Mouse (Mus musculus) cerebellum, postnatal 10 days (tissue): Measurements from ENCODE around the gene Gpha2.

Experiments
- DNase-seq, 2 experiments: peaks; one replicate each; pipeline ENCODE4 v3.0.0; 2021; ENCODE audit warnings: mixed read lengths in 2 of 2

Gpha2 gene

DNA sequence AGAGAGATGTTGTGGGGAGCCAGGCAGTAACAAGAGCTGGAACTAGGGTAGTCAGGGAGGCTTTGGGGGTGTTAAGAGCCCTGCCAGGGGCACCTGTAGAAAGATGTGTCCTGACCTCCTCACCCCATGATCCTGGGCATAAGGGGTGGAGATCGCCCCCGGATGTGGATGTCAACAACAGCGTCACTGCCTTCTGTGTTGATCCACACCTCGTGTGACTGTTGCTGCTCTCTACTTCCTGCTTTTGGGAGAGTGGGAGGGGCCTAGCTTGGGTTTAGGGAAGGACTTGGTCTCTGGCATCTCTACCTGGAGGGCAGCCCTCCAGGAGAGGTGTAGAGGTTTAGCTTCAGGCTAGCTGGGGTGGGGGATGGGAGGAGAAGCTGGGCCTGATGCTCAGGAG is 16.1 kb downstream of the Gpha2 start:
- peak; percentile 66 to 68 for DNase-seq

- DNase-seq = no peak
Measured at GRCm38 (mm10) chr19:6243226-6243625, 17.0 kb downstream of the Gpha2 start.

- no peak for DNase-seq
Measured at GRCm38 (mm10) chr19:6245806-6246205, 19.6 kb downstream of the Gpha2 start.

DNA sequence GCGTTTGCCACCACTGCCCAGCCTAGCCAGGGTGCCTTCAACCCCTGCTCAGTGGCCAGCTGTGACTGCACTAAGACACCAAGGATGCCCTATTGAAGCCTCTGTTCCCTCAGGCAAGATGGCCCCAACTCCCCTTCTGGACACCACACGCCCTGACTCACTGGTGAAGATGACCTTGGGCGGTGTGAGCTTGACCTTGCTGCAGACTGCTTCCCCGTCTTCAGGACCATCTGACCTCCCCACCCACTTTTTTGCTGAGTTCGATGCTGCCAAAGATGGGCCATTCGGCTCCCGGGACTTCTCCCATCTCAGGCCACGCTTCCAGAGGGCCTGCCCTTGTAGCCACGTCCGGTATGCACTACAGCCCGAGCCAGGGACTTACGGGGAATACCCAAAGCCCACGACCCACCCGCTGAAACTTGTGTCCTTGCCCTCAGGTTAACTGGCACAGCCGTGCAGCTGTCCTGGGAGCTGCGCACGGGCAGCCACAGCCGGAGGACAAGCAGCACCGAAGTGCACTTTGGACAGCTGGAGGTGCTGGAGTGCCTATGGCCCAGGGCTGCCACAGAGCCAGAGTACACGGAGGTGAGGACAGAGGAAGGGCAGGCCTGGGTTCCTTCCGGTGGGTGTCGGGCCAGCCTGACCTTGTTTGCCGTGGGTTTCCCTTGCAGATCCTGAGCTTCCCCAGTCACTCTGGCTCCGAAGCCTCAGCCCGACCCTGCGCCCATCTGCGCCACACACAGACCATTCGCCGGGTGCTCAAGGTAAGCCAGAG is 21.5 kb downstream of the Gpha2 start:
- DNase-seq = no peak

GRCm38 (mm10) chr19:6253021-6253420 is 26.8 kb downstream of the Gpha2 start:
- no peak for DNase-seq

GRCm38 (mm10) chr19:6260428-6260827 is 34.2 kb downstream of the Gpha2 start:
- DNase-seq = peak; percentile 78 to 83

DNA sequence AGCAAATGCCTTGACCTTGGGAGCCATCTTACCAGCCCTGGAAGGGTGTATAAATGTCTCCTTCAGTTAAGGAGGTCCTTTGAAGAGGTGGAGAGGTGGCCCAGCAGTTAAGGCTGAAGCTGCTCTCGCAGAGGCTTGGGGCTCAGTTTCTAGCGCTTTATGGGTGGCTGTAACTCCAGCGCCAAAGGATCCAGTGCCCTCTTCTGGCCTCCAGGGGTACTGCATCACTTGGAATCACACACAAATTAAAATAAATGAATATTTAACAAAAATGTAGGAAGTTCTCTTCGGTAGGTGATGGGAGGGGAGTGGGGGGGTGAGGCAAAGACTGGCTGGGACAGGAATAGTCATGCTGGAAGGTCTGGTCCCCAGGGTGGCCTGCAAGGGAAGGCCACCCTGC is 34.8 kb downstream of the Gpha2 start:
- DNase-seq = peak in 1 of 2 experiments; percentile 45

DNA sequence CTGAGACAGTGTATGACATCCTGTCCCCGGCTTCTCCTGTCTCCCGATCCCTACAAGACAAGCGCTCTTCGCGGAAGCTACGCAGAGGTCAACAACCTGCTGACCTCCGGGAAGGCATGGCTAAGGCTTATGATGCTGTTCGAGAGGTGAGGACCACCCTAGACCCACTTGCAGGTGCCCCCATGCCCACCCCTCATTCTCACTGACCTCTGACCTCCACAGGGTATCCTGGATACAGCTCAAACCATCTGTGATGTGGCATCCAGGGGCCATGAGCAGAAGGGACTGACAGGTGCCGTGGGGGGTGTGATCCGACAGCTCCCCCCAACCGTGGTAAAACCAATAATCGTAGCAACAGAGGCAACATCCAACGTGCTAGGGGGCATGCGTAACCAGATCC is 35.2 kb downstream of the Gpha2 start:
- DNase-seq = no peak

GRCm38 (mm10) chr19:6262222-6262621 is 36.0 kb downstream of the Gpha2 start:
- peak; percentile 90 to 94 for DNase-seq

DNA sequence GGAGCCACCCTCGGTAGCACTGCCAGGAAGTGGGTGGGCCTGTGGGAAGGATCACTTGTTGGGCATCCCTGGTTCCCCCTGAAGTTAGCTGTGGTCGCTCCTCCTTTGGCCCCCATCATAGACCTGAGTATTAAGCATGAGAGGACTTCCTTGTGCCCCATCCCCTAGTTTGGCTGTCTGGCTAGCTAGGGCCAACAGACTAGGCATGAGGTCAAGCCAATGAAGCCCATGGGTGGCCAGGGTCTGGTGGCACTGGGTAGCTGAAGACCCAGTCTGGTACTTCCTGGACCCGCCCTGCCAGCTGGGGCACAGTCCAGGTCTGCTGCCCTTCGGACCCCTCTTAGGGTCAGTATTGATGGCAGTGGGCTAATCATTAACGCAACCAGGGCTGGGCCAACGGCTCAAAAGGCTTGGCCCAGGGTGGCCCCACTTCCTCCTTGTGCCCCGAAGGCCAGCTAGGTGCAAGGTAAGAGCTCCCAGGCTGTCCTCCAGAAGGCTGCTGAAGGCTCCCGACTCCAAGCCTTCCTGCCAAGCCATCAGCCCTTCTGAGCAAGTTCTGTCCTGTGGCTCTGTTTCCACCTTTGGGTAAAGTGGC is 36.8 kb downstream of the Gpha2 start:
- DNase-seq = peak in 1 of 2 experiments; percentile 36

DNA sequence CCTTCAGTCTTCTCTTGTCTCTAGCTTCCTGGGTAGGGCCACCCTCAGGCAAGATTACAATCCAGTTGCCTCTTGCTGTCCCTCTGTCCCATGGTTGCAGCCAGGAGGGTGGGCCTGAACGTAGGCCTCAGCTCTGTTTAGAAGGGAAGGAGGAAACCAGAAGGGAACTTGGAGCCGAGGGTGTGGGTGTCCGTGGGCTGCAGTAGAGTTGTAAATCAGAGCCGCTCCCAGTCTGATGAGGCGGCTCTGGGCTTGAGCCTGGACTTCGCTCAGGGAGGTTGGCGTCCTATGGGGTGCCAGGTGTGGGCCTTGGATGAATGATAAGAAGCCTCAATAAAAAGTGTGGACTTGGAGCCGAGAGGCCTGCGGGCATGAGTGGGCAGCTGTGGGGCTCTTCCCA is 38.0 kb downstream of the Gpha2 start:
- DNase-seq = peak; percentile 37 to 44

DNA sequence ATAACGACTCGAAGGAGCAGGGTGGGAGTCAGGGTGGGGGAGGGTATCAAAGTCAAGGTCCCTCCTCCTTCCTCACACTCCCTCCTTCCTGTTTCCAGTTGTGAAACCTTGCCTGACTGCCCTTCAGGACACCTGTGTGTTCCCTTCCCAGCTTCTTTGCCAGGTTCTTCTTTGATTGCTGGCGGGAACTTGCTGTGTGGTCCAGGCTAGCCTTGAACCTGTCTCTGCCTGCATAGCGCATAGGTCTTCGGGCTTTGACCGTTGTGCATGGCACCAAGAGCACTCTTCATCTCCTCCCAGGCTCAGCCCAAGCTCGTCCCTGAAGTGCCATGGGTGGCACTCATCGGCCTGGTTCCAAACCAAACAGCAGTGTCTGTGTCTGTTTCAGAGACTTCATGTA is 38.8 kb downstream of the Gpha2 start:
- DNase-seq = peak in 1 of 2 experiments; percentile 28

GRCm38 (mm10) chr19:6265727-6266182 is 39.6 kb downstream of the Gpha2 start:
- peak; percentile 72 to 79 for DNase-seq

- DNase-seq = peak; percentile 95 to 97
Measured at GRCm38 (mm10) chr19:6267306-6268169, 41.4 kb downstream of the Gpha2 start.

GRCm38 (mm10) chr19:6268170-6268528 is 42.0 kb downstream of the Gpha2 start:
- peak; percentile 95 to 96 for DNase-seq

- peak in 1 of 2 experiments; percentile 31 for DNase-seq
Measured at GRCm38 (mm10) chr19:6268670-6269132, 42.5 kb downstream of the Gpha2 start.

GRCm38 (mm10) chr19:6269798-6270475 is 43.8 kb downstream of the Gpha2 start:
- DNase-seq = no peak

GRCm38 (mm10) chr19:6270661-6271060 is 44.5 kb downstream of the Gpha2 start:
- DNase-seq = no peak

DNA sequence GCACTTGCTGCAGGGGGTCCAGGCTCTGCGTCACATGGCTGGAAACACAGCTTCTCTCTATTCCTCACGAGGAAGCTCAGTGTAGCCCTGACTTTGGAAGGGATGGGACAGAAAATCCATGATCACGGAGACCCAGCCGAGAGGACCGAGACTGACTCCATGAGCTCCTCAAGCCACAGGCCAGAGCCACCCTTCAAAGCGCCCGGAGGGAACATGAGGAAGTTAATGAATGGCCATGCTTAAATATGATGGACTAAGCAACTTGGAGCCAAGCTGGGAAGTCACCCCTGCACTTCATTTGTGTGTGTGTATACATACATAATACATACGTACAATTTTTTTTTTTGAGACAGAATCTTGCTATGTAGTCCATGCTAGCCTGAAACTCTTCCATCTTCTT is 45.0 kb downstream of the Gpha2 start:
- no peak for DNase-seq

GRCm38 (mm10) chr19:6272053-6272452 is 45.9 kb downstream of the Gpha2 start:
- DNase-seq = no peak

GRCm38 (mm10) chr19:6272738-6273137 is 46.6 kb downstream of the Gpha2 start:
- DNase-seq = peak in 1 of 2 experiments; percentile 49

GRCm38 (mm10) chr19:6273592-6273991 is 47.4 kb downstream of the Gpha2 start:
- DNase-seq = peak; percentile 54 to 61
